Mouse (Mus musculus) spleen, adult 2 months (tissue): ENCODE measurements around the gene Epb41l1.

Experiments
- CTCF ChIP-seq: fragments of 200-500 bp; IDR thresholded peaks from 2 replicates; pipeline ENCODE4 v1.5.1; 2011; ENCODE audit warnings: mild to moderate bottlenecking, inconsistent platforms; ENCODE audit not compliant: insufficient read depth, insufficient read length, insufficient replicate concordance; ENCODE audit errors: extremely low read depth
- POLR2A ChIP-seq: fragments of 200-500 bp; IDR thresholded peaks from 2 replicates; pipeline ENCODE4 v1.6.1; 2011; ENCODE audit warnings: low read depth, low read length, inconsistent platforms

- TF ChIP-seq CTCF, result peak; percentile 87; the same call in 1 of the 2 replicates
- no peak for TF ChIP-seq POLR2A
These were observed 95.0 kb downstream of the Epb41l1 start for GRCm38 (mm10) chr2:156515565-156516185.
